Mouse (Mus musculus) layer of hippocampus, adult 18-20 months (tissue): Measurements from ENCODE around the gene Ift88. TPM values are rescaled to one million over a fixed set of nuclear protein-coding genes. Genes with fewer than 3 reads are reported as not detected.

ENCODE experiments used
- DNase-seq, 2 experiments: peaks; one replicate each; pipeline ENCODE4 v3.0.0; 2022; ENCODE audit warnings: low spot score in 2 of 2
- long read RNA-seq: library from polyadenylated mRNA; stranded (forward); transcript quantifications from one replicate; pipeline ENCODE4 v2.0.0, GENCODE M21; 2021
- total RNA-seq, 2 experiments: library from RNA; stranded (reverse); gene quantifications; 2 replicates each; pipeline ENCODE4 v1.2.3; 2021

Gene Ift88
- total RNA-seq = 10 to 100 TPM; 13.2 to 15.0 TPM
- long read RNA-seq, partial matches to known transcripts = 1 of 13 reads
- long read RNA-seq, other reads (novel, unspliced or antisense) = 10 of 13 reads

GRCm38 (mm10) chr14:57423432-57424211, at the start of gene Ift88:
Gene Ift88 (plus strand): TSS chr14:57424062.
- peak; percentile 93 to 97 for DNase-seq

- DNase-seq = no peak
Measured at GRCm38 (mm10) chr14:57375205-57375604, 48.7 kb upstream of the Ift88 start.

DNA sequence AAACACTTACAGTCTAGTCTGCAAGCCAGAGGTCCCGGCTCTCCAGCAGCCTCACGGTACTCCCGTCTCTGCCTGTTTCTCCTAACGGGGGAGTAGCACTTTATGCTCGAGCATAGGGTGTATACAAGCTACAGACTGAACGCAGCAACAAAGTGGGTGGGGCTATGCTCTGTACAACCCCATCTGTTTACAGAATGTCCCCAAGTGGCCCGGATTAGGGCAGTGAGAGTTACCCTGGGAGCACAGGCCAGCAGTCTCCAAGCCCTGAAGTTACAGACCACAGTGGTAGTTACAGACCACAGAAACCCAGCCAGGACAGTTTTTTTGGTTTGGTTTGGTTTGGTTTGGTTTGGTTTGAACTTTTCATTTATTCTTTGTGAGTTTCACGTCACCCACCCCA, 47.8 kb upstream of the Ift88 start:
- DNase-seq = no peak

DNA sequence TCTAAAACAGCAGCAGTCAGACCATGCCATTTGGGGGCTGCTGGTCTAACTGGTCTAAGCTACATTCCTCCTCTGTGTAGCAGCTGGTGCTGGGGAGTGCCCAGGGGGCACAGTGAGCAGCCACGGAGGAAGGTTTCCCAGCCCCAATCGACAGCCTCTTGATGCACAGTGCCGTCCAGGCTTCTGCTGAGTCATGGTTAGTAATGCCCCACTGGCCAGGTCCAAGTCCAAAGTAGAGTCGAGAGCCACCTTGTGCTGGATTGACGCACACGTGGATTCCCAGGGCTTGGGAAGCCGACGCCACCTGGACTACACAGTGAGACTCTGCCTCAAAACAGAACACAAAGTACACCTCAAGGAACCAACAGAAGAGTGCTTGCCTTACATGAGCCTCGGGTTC, 46.9 kb upstream of the Ift88 start:
- DNase-seq = no peak

- DNase-seq = no peak
Measured at GRCm38 (mm10) chr14:57377531-57377930, 46.3 kb upstream of the Ift88 start.

GRCm38 (mm10) chr14:57385667-57386066, 38.2 kb upstream of the Ift88 start:
- no peak for DNase-seq

- DNase-seq = no peak
Measured at GRCm38 (mm10) chr14:57386758-57387561, 36.9 kb upstream of the Ift88 start.

- no peak for DNase-seq
Measured at GRCm38 (mm10) chr14:57391621-57392020, 32.2 kb upstream of the Ift88 start.

DNA sequence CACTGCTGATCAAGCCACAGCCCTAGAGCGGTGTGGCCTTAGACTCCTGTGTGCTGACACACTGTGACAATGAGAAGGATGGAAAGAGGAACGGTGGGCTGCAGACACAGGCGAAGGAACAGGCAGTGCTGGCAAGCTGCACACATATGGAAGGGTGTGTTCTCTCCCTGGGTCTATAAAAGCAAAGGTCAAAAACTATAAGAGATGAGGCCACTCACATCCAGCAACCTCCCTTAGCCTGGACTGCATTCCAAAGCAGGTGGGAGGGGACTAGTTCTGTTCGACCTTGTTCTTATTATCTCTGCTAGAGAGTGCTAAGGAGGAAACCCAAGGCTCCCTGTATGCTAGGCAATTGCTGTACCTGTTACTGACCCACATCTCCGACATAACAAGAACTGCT, 31.6 kb upstream of the Ift88 start:
- DNase-seq = no peak

- no peak for DNase-seq
Measured at GRCm38 (mm10) chr14:57395470-57395869, 28.4 kb upstream of the Ift88 start.

GRCm38 (mm10) chr14:57397221-57397620, 26.6 kb upstream of the Ift88 start:
- no peak for DNase-seq

DNA sequence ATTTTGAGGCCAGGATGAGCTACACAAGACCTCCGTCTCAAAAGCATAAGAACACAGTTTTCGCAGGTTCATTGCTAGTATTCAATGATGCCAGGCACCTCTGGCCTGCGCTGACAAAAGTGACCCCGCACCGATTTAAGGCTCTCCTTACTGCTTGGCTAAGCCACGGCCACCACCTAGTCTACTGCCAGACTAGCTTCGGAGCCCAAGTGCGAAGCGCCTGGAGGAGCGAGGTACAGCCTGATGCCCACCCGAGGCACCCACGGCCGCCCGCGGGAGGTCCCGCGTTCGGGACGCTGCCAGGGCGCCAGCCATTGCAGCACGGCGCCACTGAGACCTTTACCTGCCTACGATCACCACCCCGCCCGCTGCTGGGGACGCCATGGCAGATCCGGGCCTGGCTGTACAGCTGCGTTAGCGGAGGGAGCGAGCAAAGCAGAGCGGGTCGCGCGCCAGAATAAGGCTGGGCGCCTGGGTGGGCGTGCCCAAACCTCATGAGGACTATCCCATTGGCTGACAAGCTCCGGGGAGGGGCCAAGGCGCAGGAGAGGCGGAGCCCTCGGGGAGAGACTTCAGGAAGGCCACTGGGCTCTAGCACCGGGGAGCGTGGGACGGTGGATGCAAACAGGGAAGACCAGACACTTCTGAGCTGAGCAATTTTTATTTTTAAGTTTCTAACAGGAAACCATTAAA, 25.7 kb upstream of the Ift88 start, which contains the start of gene Cryl1:
Gene Cryl1 (minus strand): TSS at position 465 of the 693 bp plus-strand sequence.
- DNase-seq = peak; percentile 93 to 96

DNA sequence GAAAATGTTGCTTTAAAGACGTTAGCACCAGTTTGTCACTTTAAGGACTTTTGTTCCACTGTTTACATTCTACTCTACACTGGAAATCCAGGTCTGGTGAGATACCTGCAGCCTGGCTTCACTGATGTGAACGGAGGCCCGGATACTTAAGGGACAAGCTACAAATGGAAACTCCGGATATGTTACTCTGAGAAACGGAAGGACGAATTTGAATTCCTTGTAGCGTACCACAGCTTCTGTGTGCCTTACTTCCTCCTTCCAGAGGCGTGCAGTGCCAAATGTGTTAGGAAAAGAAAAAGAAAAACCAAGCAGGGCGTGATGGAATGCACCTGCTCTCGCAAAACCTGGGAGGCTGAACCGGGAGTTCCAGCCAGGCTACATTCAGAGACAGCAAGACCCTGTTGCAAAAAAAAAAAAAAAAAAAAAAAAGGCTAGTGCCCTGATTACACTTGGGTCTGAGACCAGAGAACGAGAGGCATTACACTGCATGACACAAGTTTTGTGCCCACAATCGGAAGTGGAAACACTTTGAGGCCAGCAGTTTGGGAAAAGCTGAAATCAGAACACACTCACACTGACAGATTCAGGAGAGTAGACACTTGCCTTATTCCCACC, 24.9 kb upstream of the Ift88 start:
- DNase-seq = peak in 1 of 2 experiments; percentile 11

GRCm38 (mm10) chr14:57402815-57403214, 21.0 kb upstream of the Ift88 start:
- DNase-seq = no peak

- DNase-seq = peak in 1 of 2 experiments; percentile 13
Measured at GRCm38 (mm10) chr14:57407039-57407987, 16.5 kb upstream of the Ift88 start.

DNA sequence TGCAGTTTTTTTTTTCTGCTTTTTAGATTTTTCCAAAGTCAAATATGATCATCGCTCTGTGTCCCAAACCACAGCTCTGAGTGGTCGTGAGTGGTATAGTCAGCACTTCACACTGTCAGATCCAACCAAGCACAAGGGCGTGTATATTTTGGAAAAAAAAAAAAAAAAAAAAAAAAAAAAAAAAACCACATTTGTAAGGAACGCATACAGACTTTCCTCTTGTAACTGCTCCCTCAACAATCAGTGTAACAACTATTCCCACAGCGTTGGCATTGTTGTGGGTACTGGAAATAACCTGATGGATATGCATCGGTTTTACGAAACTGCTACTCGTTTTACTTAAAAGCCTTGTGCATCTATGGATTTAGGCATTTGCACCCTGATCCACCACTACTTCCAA, 15.8 kb upstream of the Ift88 start:
- no peak for DNase-seq

DNA sequence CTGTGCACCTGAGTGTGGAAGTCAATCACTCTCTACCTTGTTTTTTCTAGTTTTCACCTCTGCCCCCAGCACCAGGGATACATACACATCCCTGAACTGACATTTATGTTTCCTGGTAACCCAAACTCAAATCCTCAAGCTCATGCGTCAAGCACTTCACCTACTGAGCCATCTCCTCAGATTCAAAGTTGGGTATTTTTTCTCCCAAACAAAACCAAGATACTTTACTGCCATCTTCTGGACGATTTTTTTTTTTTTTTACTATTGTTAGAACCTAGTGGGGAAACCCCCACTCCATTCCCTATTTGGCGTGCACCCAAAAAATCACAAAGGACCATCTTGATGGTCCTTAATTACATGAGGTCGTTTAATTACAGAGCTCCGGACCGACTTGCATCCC, 14.8 kb upstream of the Ift88 start:
- DNase-seq = no peak

DNA sequence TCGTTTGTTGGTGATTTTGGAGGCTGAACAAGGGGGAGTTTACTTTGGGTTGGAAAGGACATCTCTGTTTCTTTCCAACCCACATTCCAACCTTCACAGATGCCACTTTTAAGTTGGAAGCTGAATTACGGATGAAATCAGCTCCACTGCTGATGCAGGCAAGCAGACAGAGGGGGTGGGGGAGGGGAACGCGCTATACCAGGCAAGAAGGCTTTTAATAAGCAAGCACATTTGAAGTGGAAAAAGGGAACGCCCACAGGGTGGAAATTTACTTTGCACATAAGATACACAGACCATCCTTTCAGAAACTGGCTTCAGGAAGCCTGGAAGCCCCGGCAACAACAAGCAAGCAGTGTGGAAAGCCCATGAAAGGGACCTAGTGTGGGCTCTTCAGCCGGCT, 11.7 kb upstream of the Ift88 start:
- DNase-seq = peak in 1 of 2 experiments; percentile 25

GRCm38 (mm10) chr14:57417187-57417586, 6.7 kb upstream of the Ift88 start:
- no peak for DNase-seq

DNA sequence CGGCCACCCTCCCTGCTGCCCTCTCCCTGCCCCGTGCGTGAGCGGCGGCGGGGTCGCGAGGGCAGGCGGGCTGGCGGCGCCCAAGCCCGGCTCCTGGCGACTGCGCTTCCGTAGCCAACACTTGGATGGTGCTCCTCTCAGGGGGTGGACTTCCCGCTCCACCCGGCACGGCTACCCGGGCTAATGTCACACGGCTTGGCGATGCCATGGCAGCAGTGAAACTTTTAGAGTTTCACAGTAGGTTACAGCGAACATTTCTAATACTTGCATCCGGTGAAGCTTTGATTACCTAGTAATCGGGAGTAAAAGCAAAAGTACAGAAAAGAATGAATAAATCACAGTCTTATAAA, 325 bp downstream of the Ift88 start:
- no peak for DNase-seq
